Mouse (Mus musculus) intestine, postnatal 0 days (tissue): ENCODE measurements around the gene Nxf7. TPM values are rescaled to one million over a fixed set of nuclear protein-coding genes. Genes with fewer than 3 reads are reported as not detected.
"Not testable (repeated sequence)": the region's sequence is repeated elsewhere in the genome, so short reads cannot be mapped to it uniquely, and the experiment has no call there.

Experiments used
- ATAC-seq: fragments of 200-750 bp; cut with Nextera tagmentation; 2 replicates; pipeline ENCODE4 v1.8.0; 2017; ENCODE audit warnings: mild to moderate bottlenecking, moderate TSS enrichment, moderate library complexity
- H3K27ac ChIP-seq: fragments of 300-500 bp; sonication (generic); 2 replicates; pipeline ENCODE4 v1.5.1; 2014; ENCODE audit warnings: mild to moderate bottlenecking, low read depth, low read length, moderate library complexity
- H3K27me3 ChIP-seq: fragments of 300-500 bp; sonication (generic); replicated peaks from 2 replicates; pipeline ENCODE4 v1.6.1; 2014; ENCODE audit warnings: low read length, mixed read lengths; ENCODE audit not compliant: control insufficient read depth, insufficient read depth
- H3K36me3 ChIP-seq: fragments of 300-500 bp; sonication (generic); 2 replicates; pipeline ENCODE4 v1.6.1; 2014; ENCODE audit warnings: mild to moderate bottlenecking, moderate library complexity; ENCODE audit not compliant: control insufficient read depth, insufficient read depth
- H3K4me1 ChIP-seq: fragments of 300-500 bp; sonication (generic); replicated peaks from 2 replicates; pipeline ENCODE4 v1.6.1; 2014; ENCODE audit warnings: antibody characterized with exemption, low read length, mixed read lengths; ENCODE audit not compliant: control insufficient read depth, insufficient read depth
- H3K4me2 ChIP-seq: fragments of 300-500 bp; sonication (generic); replicated peaks from 2 replicates; pipeline ENCODE4 v1.6.1; 2014; ENCODE audit warnings: low read depth, mild to moderate bottlenecking, moderate library complexity
- H3K4me3 ChIP-seq: fragments of 300-500 bp; sonication (generic); 2 replicates; pipeline ENCODE4 v1.5.1; 2014; ENCODE audit warnings: low read depth, low read length
- H3K9ac ChIP-seq: fragments of 300-500 bp; sonication (generic); 2 replicates; pipeline ENCODE4 v1.6.1; 2014; ENCODE audit warnings: mild to moderate bottlenecking, low read depth, low read length
- H3K9me3 ChIP-seq: fragments of 300-500 bp; sonication (generic); 2 replicates; pipeline ENCODE4 v1.6.1; 2016; ENCODE audit warnings: mixed run types; ENCODE audit not compliant: control insufficient read depth
- CTCF ChIP-seq: sonication (generic); IDR thresholded peaks from 2 replicates; pipeline ENCODE4 v1.5.1; 2016; ENCODE audit warnings: low read depth, mild to moderate bottlenecking, control low read depth, antibody characterized with exemption, moderate library complexity
- WGBS: fragments of 180-500 bp; shearing (Covaris S2); extraction: QIAGEN DNeasy Blood & Tissue Kit; methylation state at CpG from one replicate; pipeline ENCODE4 v1.1.7; 2014; 5-methylcytosine and 5-hydroxymethylcytosine counted together
- polyA plus RNA-seq: library from polyadenylated mRNA; unstranded; fragments of >200 nt; fragmentation: Nextera tagmentation; extraction: Ambion mirVana; gene quantifications from 2 replicates; pipeline ENCODE4 v1.2.1, GENCODE M21; 2015

Gene Nxf7
- 0.80 and 0.90 TPM in 2 replicates for polyA plus RNA-seq

- no peak for TF ChIP-seq CTCF
- H3K27ac ChIP-seq: no peak within 1 kb of the TSS
- no peak within 1 kb of the TSS for H3K4me3 ChIP-seq
- ATAC-seq: no peak
- no peaks in the 10 kb centered on the region for H3K36me3 ChIP-seq
- H3K4me2 ChIP-seq: no peak within 1 kb of the TSS
- WGBS: 70% methylated on average over 2 of the region's 2 CpGs
- H3K27me3 ChIP-seq: no peaks in the 10 kb centered on the region
- no peak within 1 kb of the TSS for H3K9ac ChIP-seq
- no peaks in the 10 kb centered on the region for H3K4me1 ChIP-seq
- no peaks in the 10 kb centered on the region for H3K9me3 ChIP-seq
These were observed at the start of gene Nxf7 for GRCm38 (mm10) chrX:135598677-135599076. TSS of gene Nxf7 (minus strand) at chrX:135598777.

GRCm38 (mm10) chrX:135627605-135628004, 29.0 kb upstream of the Nxf7 start, which contains the start of gene Prame:
TSS of gene Prame (minus strand) at chrX:135627705.
- no peak within 1 kb of the TSS for H3K9ac ChIP-seq
- ATAC-seq: no peak
- no peaks in the 10 kb centered on the region for H3K27me3 ChIP-seq
- H3K4me1 ChIP-seq: no peaks in the 10 kb centered on the region
- 87% methylated on average over 11 of the region's 11 CpGs for WGBS
- H3K9me3 ChIP-seq: no peaks in the 10 kb centered on the region
- no peak for TF ChIP-seq CTCF
- H3K4me2 ChIP-seq: no peak within 1 kb of the TSS
- H3K36me3 ChIP-seq: no peaks in the 10 kb centered on the region
- no peak within 1 kb of the TSS for H3K4me3 ChIP-seq
- H3K27ac ChIP-seq: no peak within 1 kb of the TSS

- H3K36me3 ChIP-seq, H3K9me3 ChIP-seq, H3K27me3 ChIP-seq, H3K27ac ChIP-seq, H3K4me2 ChIP-seq, H3K4me1 ChIP-seq, ATAC-seq, H3K4me3 ChIP-seq, H3K9ac ChIP-seq: not testable (repeated sequence)
- TF ChIP-seq CTCF: peak; percentile 64
- WGBS: 53% methylated on average over 3 of the region's 3 CpGs
These were observed 2.9 kb upstream of the Nxf7 start for GRCm38 (mm10) chrX:135601298-135602029.

- ATAC-seq: no peak
- Histone ChIP-seq H3K9me3 (no peaks in the 10 kb centered on the region), H3K27ac (no peak overlapping the region), H3K4me1 (no peaks in the 10 kb centered on the region), H3K4me2 (no peak overlapping the region), H3K9ac (no peak overlapping the region), H3K4me3 (no peak overlapping the region), H3K27me3 (no peaks in the 10 kb centered on the region), H3K36me3 (no peaks in the 10 kb centered on the region)
- TF ChIP-seq CTCF: no peak
- 61% methylated on average over 13 of the region's 13 CpGs for WGBS
These were observed 481 bp downstream of the Nxf7 start for GRCm38 (mm10) chrX:135598096-135598495.

GRCm38 (mm10) chrX:135576412-135576811, 22.2 kb downstream of the Nxf7 start:
- 93% methylated on average over 1 of the region's 1 CpGs for WGBS
- Histone ChIP-seq H3K9ac (no peak overlapping the region), H3K9me3 (no peaks in the 10 kb centered on the region), H3K4me3 (no peak overlapping the region), H3K27me3 (no peaks in the 10 kb centered on the region), H3K27ac (no peak overlapping the region), H3K4me1 (no peaks in the 10 kb centered on the region), H3K36me3 (no peaks in the 10 kb centered on the region), H3K4me2 (no peak overlapping the region)
- no peak for TF ChIP-seq CTCF
- no peak for ATAC-seq

- H3K9me3 ChIP-seq, H3K36me3 ChIP-seq, H3K4me3 ChIP-seq, H3K9ac ChIP-seq, H3K27ac ChIP-seq, H3K4me2 ChIP-seq, H3K27me3 ChIP-seq, ATAC-seq, H3K4me1 ChIP-seq: not testable (repeated sequence)
- WGBS: 56% methylated on average over 9 of the region's 9 CpGs
These were observed 23.5 kb downstream of the Nxf7 start for GRCm38 (mm10) chrX:135574958-135575628.

- H3K27ac ChIP-seq, H3K4me1 ChIP-seq, H3K9ac ChIP-seq, H3K27me3 ChIP-seq, H3K4me3 ChIP-seq, H3K9me3 ChIP-seq, H3K36me3 ChIP-seq, ATAC-seq, H3K4me2 ChIP-seq: not testable (repeated sequence)
- WGBS: 25% methylated on average over 8 of the region's 8 CpGs
These were observed 24.2 kb downstream of the Nxf7 start for GRCm38 (mm10) chrX:135574261-135574957.
